Mouse (Mus musculus) Patski (cell line): Measurements from ENCODE around the gene Glg1. TPM values are rescaled to one million over a fixed set of nuclear protein-coding genes. Genes with fewer than 3 reads are reported as not detected.
"Not testable (repeated sequence)": the region's sequence is repeated elsewhere in the genome, so short reads cannot be mapped to it uniquely, and the experiment has no call there.

Experiments
- ATAC-seq: fragments of 100-300 bp; one replicate; pipeline ENCODE4 v1.8.0; 2021
- CTCF ChIA-PET: fragments of 350-600 bp; sonication (Branson Sonifier 250); formaldehyde crosslinking; loops from one replicate; lab custom pipeline; 2022; ENCODE audit warnings: inconsistent platforms; lab: Charles Lee
- POLR2A ChIA-PET: fragments of 350-600 bp; sonication (Branson Sonifier 250); formaldehyde crosslinking; loops from one replicate; lab custom pipeline; 2022; ENCODE audit warnings: antibody characterized with exemption, inconsistent platforms; lab: Charles Lee
- DNase-seq: peaks from one replicate; pipeline ENCODE4 v3.0.0-alpha.2; 2011; ENCODE audit warnings: low read depth, low spot score
- H3K27me3 ChIP-seq: fragments of 371-371 bp; one replicate; pipeline ENCODE4 v1.5.1; 2021
- CTCF ChIP-seq: fragments of 100-300 bp; IDR thresholded peaks from one replicate; pipeline ENCODE4 v1.5.1; 2021
- in situ Hi-C: fragments of 300-500 bp; cut with MboI; formaldehyde crosslinking; loops from 3 replicates; pipeline ENCODE4 v1.11.1; 2018; ENCODE audit warnings: low pct_unique_long_range_greater_than_20kb, mixed read lengths
- polyA plus RNA-seq: library from polyadenylated mRNA; unstranded; gene quantifications from one replicate; pipeline ENCODE4 v1.2.3, GENCODE M21; 2021

The Glg1 gene
- polyA plus RNA-seq, 1 experiment from 2014 or later, result 137 TPM

GRCm38 (mm10) chr8:111252487-111253112 is 6.4 kb downstream of the Glg1 start:
- ATAC-seq, result no peak
- no peak for TF ChIP-seq CTCF
- DNase-seq, result no peak
- in situ Hi-C loops, result loop anchor here (10.0 kb wide), 1 partner anchor 98 kb away; no protein-coding TSS in a partner anchor
- ChIA-PET CTCF (no interaction called here), POLR2A (no interaction called here)
- no peaks in the 10 kb centered on the region for H3K27me3 ChIP-seq

GRCm38 (mm10) chr8:111250111-111250510 is 8.9 kb downstream of the Glg1 start:
- CTCF ChIA-PET, result no interaction called here
- ATAC-seq, result no peak
- no peak for DNase-seq
- POLR2A ChIA-PET, result no interaction called here
- H3K27me3 ChIP-seq, result no peaks in the 10 kb centered on the region
- no peak for TF ChIP-seq CTCF
- in situ Hi-C loops, result loop anchor here (10.0 kb wide), 1 partner anchor 95 kb away; no protein-coding TSS in a partner anchor

- in situ Hi-C loops, result no loop called here
- no peak for ATAC-seq
- CTCF ChIA-PET, result interaction anchor here (1.0 to 1.5 kb wide), 3 partner anchors 8 to 60 kb away, joined by 3 to 5 read pairs (median 4); no protein-coding TSS in a partner anchor
- POLR2A ChIA-PET, result no interaction called here
- no peak for TF ChIP-seq CTCF
- DNase-seq, result no peak
- no peaks in the 10 kb centered on the region for H3K27me3 ChIP-seq
Measured at GRCm38 (mm10) chr8:111248136-111248535, 10.9 kb downstream of the Glg1 start.

GRCm38 (mm10) chr8:111246864-111247263 is 12.2 kb downstream of the Glg1 start:
- ATAC-seq, in situ Hi-C loops: not testable (repeated sequence)
- CTCF ChIA-PET, result interaction anchor here (0.6 to 1.5 kb wide), 4 partner anchors 9 to 75 kb away, joined by 3 to 8 read pairs (median 3); no protein-coding TSS in a partner anchor

GRCm38 (mm10) chr8:111246287-111246830 is 12.7 kb downstream of the Glg1 start:
- ChIA-PET POLR2A (no interaction called here), CTCF (interaction anchor here (0.7 to 1.5 kb wide), 4 partner anchors 10 to 76 kb away, joined by 3 to 8 read pairs (median 3); no protein-coding TSS in a partner anchor)
- DNase-seq, result no peak
- TF ChIP-seq CTCF, result no peak
- ATAC-seq, result no peak
- H3K27me3 ChIP-seq, result no peaks in the 10 kb centered on the region
- in situ Hi-C loops, result no loop called here

More at GRCm38 (mm10) chr8:111246864-111247263, 12.2 kb downstream of the Glg1 start:
- POLR2A ChIA-PET, result interaction anchor here (0.6 kb wide), 1 partner anchor 9 kb away, joined by 4 read pairs; no protein-coding TSS in a partner anchor
- DNase-seq, H3K27me3 ChIP-seq: not testable (repeated sequence)

- in situ Hi-C loops, result no loop called here
- CTCF ChIA-PET, result interaction anchor here (0.7 kb wide), 1 partner anchor 35 kb away, joined by 3 read pairs; no protein-coding TSS in a partner anchor
- ATAC-seq, result no peak
- POLR2A ChIA-PET, result interaction anchor here (0.7 kb wide), 1 partner anchor 10 kb away, joined by 4 read pairs; no protein-coding TSS in a partner anchor
- no peaks in the 10 kb centered on the region for H3K27me3 ChIP-seq
- no peak for DNase-seq
- TF ChIP-seq CTCF, result no peak
Measured at GRCm38 (mm10) chr8:111237301-111237700, 21.7 kb downstream of the Glg1 start.

- no peak for ATAC-seq
- ChIA-PET POLR2A (no interaction called here), CTCF (interaction anchor here (1.8 kb wide), 1 partner anchor 46 kb away, joined by 4 read pairs; no protein-coding TSS in a partner anchor)
- no peaks in the 10 kb centered on the region for H3K27me3 ChIP-seq
- no peak for TF ChIP-seq CTCF
- in situ Hi-C loops, result no loop called here
- DNase-seq, result no peak
Measured at GRCm38 (mm10) chr8:111233730-111234129, 25.3 kb downstream of the Glg1 start.

- CTCF ChIA-PET, result interaction anchor here (1.4 kb wide), 1 partner anchor 22 kb away, joined by 3 read pairs; no protein-coding TSS in a partner anchor
- no peak for DNase-seq
Measured at GRCm38 (mm10) chr8:111224153-111224552, 34.9 kb downstream of the Glg1 start.

GRCm38 (mm10) chr8:111218107-111218506 is 40.9 kb downstream of the Glg1 start:
- ATAC-seq (no peak), DNase-seq (no peak)
- TF ChIP-seq CTCF, result no peak
- H3K27me3 ChIP-seq, result no peaks in the 10 kb centered on the region
- CTCF ChIA-PET, result no interaction called here
- POLR2A ChIA-PET, result interaction anchor here (1.4 kb wide), 1 partner anchor 11 kb away, joined by 4 read pairs; no protein-coding TSS in a partner anchor
- in situ Hi-C loops, result no loop called here

More at GRCm38 (mm10) chr8:111224153-111224552, 34.9 kb downstream of the Glg1 start:
- in situ Hi-C loops, result no loop called here
- POLR2A ChIA-PET, result no interaction called here
- no peak for TF ChIP-seq CTCF
- ATAC-seq, result no peak
- no peaks in the 10 kb centered on the region for H3K27me3 ChIP-seq

GRCm38 (mm10) chr8:111213406-111213805 is 45.6 kb downstream of the Glg1 start:
- ChIA-PET CTCF (no interaction called here), POLR2A (no interaction called here)
- in situ Hi-C loops, result no loop called here
- TF ChIP-seq CTCF, result no peak
- no peaks in the 10 kb centered on the region for H3K27me3 ChIP-seq
- ATAC-seq, result no peak
- DNase-seq, result no peak

- in situ Hi-C loops, result no loop called here
- TF ChIP-seq CTCF, result no peak
- POLR2A ChIA-PET, result no interaction called here
- DNase-seq (no peak), ATAC-seq (no peak)
- CTCF ChIA-PET, result no interaction called here
- no peaks in the 10 kb centered on the region for H3K27me3 ChIP-seq
Measured at GRCm38 (mm10) chr8:111211180-111211579, 47.8 kb downstream of the Glg1 start.
